Mouse (Mus musculus) small intestine, adult 2 months (tissue): ENCODE results near the gene Rps6ka5.

ENCODE experiments used
- CTCF ChIP-seq: fragments of 200-500 bp; IDR thresholded peaks from 2 replicates; pipeline ENCODE4 v1.5.1; 2012; ENCODE audit warnings: low read depth, mild to moderate bottlenecking, control low read depth, inconsistent platforms, low read length, moderate library complexity, mixed read lengths; ENCODE audit not compliant: insufficient replicate concordance, insufficient read length; ENCODE audit errors: extremely low read depth
- POLR2A ChIP-seq: fragments of 200-500 bp; IDR thresholded peaks from 2 replicates; pipeline ENCODE4 v1.6.1; 2012; ENCODE audit warnings: low read depth, mild to moderate bottlenecking, control low read depth, inconsistent platforms, low read length, moderate library complexity

GRCm38 (mm10) chr12:100609766-100610165, 117.0 kb downstream of the Rps6ka5 start:
- no peak for TF ChIP-seq POLR2A
- TF ChIP-seq CTCF, result no peak
